Mouse (Mus musculus) kidney, embryonic 14.5 days (tissue): ENCODE data around the gene Col5a2. TPM values are rescaled to one million over a fixed set of nuclear protein-coding genes. Genes with fewer than 3 reads are reported as not detected.
"Not testable (repeated sequence)": the region's sequence is repeated elsewhere in the genome, so short reads cannot be mapped to it uniquely, and the experiment has no call there.

Source experiments
- ATAC-seq: fragments of 200-750 bp; cut with Nextera tagmentation; 2 replicates; pipeline ENCODE4 v1.8.0; 2017; ENCODE audit warnings: moderate number of reproducible peaks, mild to moderate bottlenecking, moderate TSS enrichment, moderate library complexity; ENCODE audit not compliant: low FRiP score, low TSS enrichment
- H3K27ac ChIP-seq: fragments of 300-500 bp; sonication (generic); 2 replicates; pipeline ENCODE4 v1.5.1; 2014; ENCODE audit warnings: low read depth, mild to moderate bottlenecking, low read length, moderate library complexity, mixed read lengths
- H3K27me3 ChIP-seq: fragments of 300-500 bp; sonication (generic); 2 replicates; pipeline ENCODE4 v1.6.1; 2014; ENCODE audit warnings: mild to moderate bottlenecking, low read length; ENCODE audit not compliant: control insufficient read depth, insufficient read depth
- H3K36me3 ChIP-seq: fragments of 300-500 bp; sonication (generic); 2 replicates; pipeline ENCODE4 v1.6.1; 2014; ENCODE audit warnings: low read length, mixed read lengths; ENCODE audit not compliant: control insufficient read depth, insufficient read depth
- H3K4me1 ChIP-seq: fragments of 300-500 bp; sonication (generic); 2 replicates; pipeline ENCODE4 v1.6.1; 2014; ENCODE audit warnings: low read length, mixed read lengths; ENCODE audit not compliant: control insufficient read depth, insufficient read depth
- H3K4me2 ChIP-seq: fragments of 300-500 bp; sonication (generic); replicated peaks from 2 replicates; pipeline ENCODE4 v1.6.1; 2014; ENCODE audit warnings: low read depth, mild to moderate bottlenecking, low read length
- H3K4me3 ChIP-seq: fragments of 300-500 bp; sonication (generic); 2 replicates; pipeline ENCODE4 v1.5.1; 2014; ENCODE audit warnings: mild to moderate bottlenecking, low read length
- H3K9ac ChIP-seq: fragments of 300-500 bp; sonication (generic); 2 replicates; pipeline ENCODE4 v1.6.1; 2014; ENCODE audit warnings: low read depth, mild to moderate bottlenecking, low read length, moderate library complexity
- H3K9me3 ChIP-seq: fragments of 300-500 bp; sonication (generic); 2 replicates; pipeline ENCODE4 v1.6.1; 2016; ENCODE audit warnings: low read length; ENCODE audit not compliant: control insufficient read depth
- WGBS: fragments of 180-500 bp; shearing (Covaris S2); extraction: QIAGEN DNeasy Blood & Tissue Kit; methylation state at CpG from one replicate; pipeline ENCODE4 v1.1.7; 2014; 5-methylcytosine and 5-hydroxymethylcytosine counted together
- polyA plus RNA-seq: library from polyadenylated mRNA; unstranded; fragments of >200 nt; fragmentation: Nextera tagmentation; extraction: Ambion mirVana; gene quantifications from 2 replicates; pipeline ENCODE4 v1.2.1, GENCODE M21; 2014

Gene Col5a2
- polyA plus RNA-seq, result 20.4 and 24.4 TPM in 2 replicates

DNA sequence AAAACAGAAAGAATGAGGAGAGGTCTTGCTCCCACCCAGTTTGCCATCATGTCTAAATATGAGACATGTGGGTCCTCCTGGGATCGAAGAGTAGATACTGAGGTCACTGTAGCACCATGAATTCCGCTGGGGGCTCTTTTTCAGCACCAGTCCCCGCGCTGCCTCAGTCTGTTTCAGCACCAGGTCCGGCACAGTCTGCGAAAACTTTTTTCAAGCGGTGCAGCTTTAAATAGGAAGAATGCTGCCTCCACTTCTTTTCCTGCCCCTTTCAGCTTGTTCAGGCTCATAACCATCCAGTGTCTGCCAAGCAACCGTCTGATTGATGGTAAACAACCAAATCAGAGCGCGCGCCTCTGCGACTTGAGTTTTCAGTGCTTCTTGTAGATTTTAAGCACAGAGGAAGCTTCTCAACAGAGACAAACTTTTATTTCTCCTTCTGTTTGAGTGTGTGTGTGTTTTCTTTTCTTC is at the start of gene Col5a2:
TSS of gene Col5a2 (minus strand) at position 418 of the 468 bp plus-strand sequence.
- Histone ChIP-seq H3K4me1 (no peaks in the 10 kb centered on the region), H3K4me2 (peak within 1 kb of the TSS; percentile 42), H3K9ac (peak within 1 kb of the TSS; percentile 63), H3K4me3 (peak within 1 kb of the TSS; percentile 46), H3K9me3 (no peaks in the 10 kb centered on the region), H3K27me3 (no peaks in the 10 kb centered on the region), H3K36me3 (no peaks in the 10 kb centered on the region), H3K27ac (peak within 1 kb of the TSS; percentile 81)
- WGBS, result 31% methylated on average over 12 of the region's 12 CpGs
- peak; percentile 83 for ATAC-seq

DNA sequence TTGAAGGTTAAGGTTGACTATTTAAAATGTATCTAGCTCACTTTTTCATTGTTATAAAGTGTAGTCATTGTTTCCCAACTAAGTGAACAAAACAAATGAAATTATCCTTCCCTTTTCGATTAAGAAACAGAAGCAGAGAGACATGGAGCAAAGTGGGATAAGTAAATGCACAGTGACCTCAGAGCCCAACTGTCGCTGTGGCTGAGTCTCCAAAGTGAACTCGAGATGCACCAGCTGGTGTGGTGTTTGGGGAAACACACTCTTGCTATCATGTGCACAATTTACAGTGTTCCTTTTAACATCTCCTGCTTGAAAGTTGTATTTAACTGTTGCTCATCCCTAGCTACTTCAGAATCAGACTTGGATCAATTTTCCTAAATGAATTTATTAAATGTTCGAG is 47.4 kb upstream of the Col5a2 start:
- no peak overlapping the region for H3K27ac ChIP-seq
- no peaks in the 10 kb centered on the region for H3K36me3 ChIP-seq
- no peaks in the 10 kb centered on the region for H3K9me3 ChIP-seq
- H3K4me2 ChIP-seq, result no peak overlapping the region
- H3K4me1 ChIP-seq, result no peaks in the 10 kb centered on the region
- ATAC-seq, result no peak
- no peak overlapping the region for H3K4me3 ChIP-seq
- no peak overlapping the region for H3K9ac ChIP-seq
- 64% methylated on average over 4 of the region's 4 CpGs for WGBS
- H3K27me3 ChIP-seq, result no peaks in the 10 kb centered on the region

DNA sequence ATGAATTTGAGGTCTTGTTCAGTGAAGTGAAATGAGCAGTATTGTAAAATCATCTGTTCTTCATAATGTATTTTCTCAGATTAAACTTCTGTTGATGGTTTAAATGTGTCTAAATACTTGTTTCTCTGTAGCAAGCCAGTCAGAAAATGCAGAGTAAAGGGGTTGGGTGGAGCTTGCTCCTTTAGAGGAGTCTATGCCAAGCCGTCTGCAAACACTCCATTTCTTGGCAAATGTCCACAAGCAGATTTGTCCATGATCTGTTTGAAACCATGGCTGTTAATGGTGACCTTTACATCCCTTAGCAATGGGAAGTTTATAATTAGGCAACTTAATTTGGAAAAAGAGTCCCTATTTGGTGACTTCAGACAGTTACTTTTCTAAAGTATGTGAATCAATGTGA is 38.8 kb upstream of the Col5a2 start:
- H3K9ac ChIP-seq, result no peak overlapping the region
- no peak overlapping the region for H3K4me3 ChIP-seq
- WGBS, result 58% methylated on average over 1 of the region's 1 CpGs
- no peaks in the 10 kb centered on the region for H3K27me3 ChIP-seq
- no peak overlapping the region for H3K4me2 ChIP-seq
- ATAC-seq, result no peak
- no peak overlapping the region for H3K27ac ChIP-seq
- H3K4me1 ChIP-seq, result no peaks in the 10 kb centered on the region
- no peaks in the 10 kb centered on the region for H3K9me3 ChIP-seq
- no peaks in the 10 kb centered on the region for H3K36me3 ChIP-seq

DNA sequence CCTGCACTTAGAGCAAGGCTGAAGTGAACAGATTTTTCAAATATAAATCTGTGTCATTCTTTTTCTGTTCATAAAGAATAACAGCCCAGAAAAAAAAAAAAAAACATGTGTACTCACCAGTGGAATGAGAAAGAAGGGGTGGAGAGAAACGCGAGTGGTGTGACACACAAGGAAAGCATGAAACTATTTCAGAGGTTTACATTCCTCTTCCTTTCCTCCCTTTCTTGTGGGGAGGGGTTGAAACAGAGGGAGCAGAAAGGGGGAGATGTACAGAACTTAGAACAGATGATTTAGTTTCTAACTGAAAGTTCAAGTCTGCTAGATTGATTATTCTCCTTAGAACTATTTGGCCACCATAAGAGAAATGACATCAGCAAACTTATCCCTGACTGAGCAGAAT is 38.1 kb upstream of the Col5a2 start:
- Histone ChIP-seq H3K9ac (no peak overlapping the region), H3K4me1 (no peaks in the 10 kb centered on the region), H3K27ac (no peak overlapping the region), H3K36me3 (no peaks in the 10 kb centered on the region), H3K9me3 (no peaks in the 10 kb centered on the region), H3K4me3 (no peak overlapping the region), H3K27me3 (no peaks in the 10 kb centered on the region), H3K4me2 (no peak overlapping the region)
- ATAC-seq, result no peak
- 60% methylated on average over 2 of the region's 2 CpGs for WGBS

DNA sequence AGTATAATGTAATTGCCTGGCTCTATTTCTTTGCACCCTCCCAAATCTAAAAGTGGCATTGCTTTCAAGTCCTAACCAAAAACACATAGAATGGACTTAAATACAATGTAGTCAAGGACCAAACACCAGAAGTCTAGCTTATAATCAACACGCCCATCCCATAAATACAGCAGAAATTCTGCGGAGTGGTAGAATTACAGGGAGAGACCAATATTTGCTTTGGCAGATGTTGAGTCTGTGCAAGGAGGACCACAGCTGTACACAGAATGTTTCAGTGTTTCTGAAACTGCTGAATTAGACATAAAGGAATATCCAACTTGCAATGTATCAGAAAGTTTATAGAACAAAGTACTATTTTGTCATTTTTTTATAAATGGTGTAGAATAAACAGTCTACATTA is 28.4 kb upstream of the Col5a2 start:
- Histone ChIP-seq H3K27ac (no peak overlapping the region), H3K36me3 (no peaks in the 10 kb centered on the region), H3K9me3 (no peaks in the 10 kb centered on the region), H3K4me1 (no peaks in the 10 kb centered on the region), H3K9ac (no peak overlapping the region), H3K27me3 (no peaks in the 10 kb centered on the region), H3K4me2 (no peak overlapping the region), H3K4me3 (no peak overlapping the region)
- no peak for ATAC-seq
- WGBS, result 63% methylated on average over 2 of the region's 2 CpGs

DNA sequence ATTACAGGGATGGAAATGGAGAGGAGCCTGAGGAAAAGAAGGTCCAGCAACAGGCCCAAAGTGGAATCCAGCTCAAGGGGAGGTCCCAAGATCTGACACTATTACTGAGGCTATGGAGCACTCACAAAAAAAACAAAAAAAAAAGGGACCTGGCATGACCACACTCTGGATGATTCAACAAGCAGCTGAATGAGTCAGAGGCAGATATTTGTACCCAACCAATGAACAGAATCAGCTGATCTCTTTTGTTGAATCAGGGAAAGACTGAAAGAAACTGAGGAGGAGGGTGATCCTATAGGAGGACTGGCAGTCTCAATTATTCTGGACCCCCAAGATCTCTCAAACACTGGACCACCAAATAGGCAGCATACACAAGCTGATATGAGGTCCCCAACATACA is 24.4 kb upstream of the Col5a2 start:
- not testable (repeated sequence) for H3K36me3 ChIP-seq, H3K27ac ChIP-seq, H3K27me3 ChIP-seq, H3K9me3 ChIP-seq, H3K9ac ChIP-seq, H3K4me3 ChIP-seq, H3K4me2 ChIP-seq, ATAC-seq, H3K4me1 ChIP-seq

DNA sequence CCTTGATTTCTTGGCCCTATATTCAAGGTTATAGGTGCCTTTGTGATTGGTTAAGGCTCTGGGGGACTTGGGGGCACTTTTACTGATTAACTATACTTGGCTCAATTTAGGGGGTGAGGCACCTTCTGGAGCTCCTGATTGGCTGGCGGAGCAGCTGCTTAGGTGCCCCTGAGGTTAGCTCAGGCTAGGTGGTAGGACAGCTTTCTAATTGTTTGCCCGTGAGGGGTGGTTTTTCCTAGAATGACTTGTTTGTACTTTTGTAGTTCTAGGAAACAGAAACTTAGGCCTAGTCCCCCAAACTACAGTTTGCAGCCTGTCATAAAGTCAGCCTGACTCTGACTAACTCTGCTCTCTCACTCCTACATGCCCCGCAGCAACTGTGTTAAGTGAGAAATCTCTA is 20.5 kb upstream of the Col5a2 start:
- Histone ChIP-seq H3K27me3 (no peaks in the 10 kb centered on the region), H3K9ac (no peak overlapping the region), H3K4me2 (no peak overlapping the region), H3K27ac (no peak overlapping the region), H3K9me3 (no peaks in the 10 kb centered on the region), H3K4me3 (no peak overlapping the region), H3K4me1 (no peaks in the 10 kb centered on the region), H3K36me3 (no peaks in the 10 kb centered on the region)
- no peak for ATAC-seq
- WGBS, result 86% methylated on average over 3 of the region's 3 CpGs

DNA sequence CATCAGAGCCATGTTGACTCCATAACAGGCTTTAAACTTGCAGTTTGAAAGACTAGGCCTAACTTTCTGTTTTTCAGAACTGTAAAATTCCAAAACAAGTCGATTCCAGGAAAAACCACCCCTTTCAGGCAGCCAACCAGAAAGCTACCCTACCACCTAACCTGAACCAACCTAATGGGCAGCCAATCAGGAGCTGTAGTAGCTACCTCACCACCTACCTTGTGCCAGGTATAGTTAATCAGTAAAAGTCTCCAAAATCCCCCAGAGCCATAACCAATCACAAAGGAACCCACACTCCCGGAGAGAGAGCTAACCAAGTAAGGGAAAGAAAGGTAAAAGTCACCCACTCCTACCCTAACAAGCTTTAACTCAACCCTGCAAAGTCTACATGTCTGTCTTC is 18.4 kb upstream of the Col5a2 start:
- Histone ChIP-seq H3K27ac (no peak overlapping the region), H3K4me1 (no peaks in the 10 kb centered on the region), H3K9ac (no peak overlapping the region), H3K27me3 (no peaks in the 10 kb centered on the region), H3K4me3 (no peak overlapping the region), H3K9me3 (no peaks in the 10 kb centered on the region), H3K4me2 (no peak overlapping the region), H3K36me3 (no peaks in the 10 kb centered on the region)
- no peak for ATAC-seq
- WGBS, result 79% methylated on average over 2 of the region's 2 CpGs

DNA sequence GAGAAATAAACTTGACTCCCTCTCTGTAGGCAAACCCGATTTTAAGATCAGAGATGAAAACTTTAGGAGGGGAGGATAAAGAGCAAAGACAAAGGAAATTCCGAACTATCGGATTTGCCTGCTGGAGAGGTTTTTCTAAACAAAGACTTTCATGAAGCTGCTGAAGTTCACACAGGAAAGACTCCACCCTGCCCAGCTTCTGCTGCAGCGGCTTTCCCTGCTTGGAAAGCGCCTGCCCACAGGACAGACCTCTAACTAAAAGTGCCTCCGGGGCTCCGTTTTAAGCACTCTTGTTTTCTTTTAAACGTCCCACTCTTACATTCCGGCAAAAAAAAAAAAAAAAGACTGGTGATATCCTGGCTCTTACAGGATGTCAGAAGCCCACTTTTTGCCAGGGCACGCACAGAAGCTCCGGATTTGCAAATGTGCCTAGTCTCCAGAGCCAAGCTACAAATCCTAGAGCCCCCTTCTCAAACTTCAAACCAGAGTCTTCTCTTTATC is 791 bp downstream of the Col5a2 start:
- Histone ChIP-seq H3K9me3 (no peaks in the 10 kb centered on the region), H3K4me2 (peak overlapping the region; percentile 42), H3K4me1 (no peaks in the 10 kb centered on the region), H3K36me3 (no peaks in the 10 kb centered on the region), H3K4me3 (peak overlapping the region; percentile 46), H3K27me3 (no peaks in the 10 kb centered on the region), H3K9ac (peak overlapping the region; percentile 63), H3K27ac (peak overlapping the region; percentile 81)
- peak; percentile 80 for ATAC-seq
- 8% methylated on average over 11 of the region's 11 CpGs for WGBS
